Mouse (Mus musculus) right cerebral cortex, adult 18-20 months (tissue): Measurements from ENCODE around the gene Tmem30b.
A peak's percentile ranks its signal among the peaks of the same experiment; 100 is the strongest.
"Not testable (repeated sequence)": the region's sequence is repeated elsewhere in the genome, so short reads cannot be mapped to it uniquely, and the experiment has no call there.

ENCODE experiments used
- DNase-seq: peaks from one replicate; pipeline ENCODE4 v3.0.0; 2022; ENCODE audit warnings: mixed read lengths

Tmem30b gene

GRCm38 (mm10) chr12:73554155-73554554 is 8.0 kb upstream of the Tmem30b start:
- peak; percentile 52 for DNase-seq

DNA sequence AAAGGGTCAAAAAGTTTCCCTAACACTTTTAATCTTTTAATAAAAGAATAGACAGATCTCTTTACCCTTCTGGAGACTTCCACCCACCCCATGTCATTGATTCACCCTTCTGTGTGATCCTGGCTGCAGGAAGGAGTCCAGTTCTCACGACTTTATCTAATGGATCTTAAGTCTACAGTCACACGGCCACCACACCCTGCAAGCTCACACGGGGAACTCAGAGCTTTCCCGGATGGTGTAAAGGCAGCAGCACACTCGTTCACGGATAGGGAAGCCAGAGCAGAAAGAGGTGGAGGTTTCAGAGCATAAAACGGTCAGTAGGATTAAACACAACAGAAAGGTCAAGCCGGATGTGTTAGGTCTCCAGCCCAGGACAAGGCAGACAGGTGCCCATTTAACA is 2.1 kb upstream of the Tmem30b start:
- no peak for DNase-seq

- no peak for DNase-seq
Measured at GRCm38 (mm10) chr12:73547646-73548045, 1.5 kb upstream of the Tmem30b start.

GRCm38 (mm10) chr12:73545672-73546085 is 513 bp downstream of the Tmem30b start:
- no peak for DNase-seq

- no peak for DNase-seq
Measured at GRCm38 (mm10) chr12:73544736-73545671, 1.2 kb downstream of the Tmem30b start.

- DNase-seq = no peak
Measured at GRCm38 (mm10) chr12:73543191-73543590, 3.0 kb downstream of the Tmem30b start.

- DNase-seq = no peak
Measured at GRCm38 (mm10) chr12:73540402-73540801, 5.8 kb downstream of the Tmem30b start.

- DNase-seq = no peak
Measured at GRCm38 (mm10) chr12:73539151-73539550, 7.0 kb downstream of the Tmem30b start.

- DNase-seq = not testable (repeated sequence)
Measured at GRCm38 (mm10) chr12:73538139-73538508, 8.1 kb downstream of the Tmem30b start.

DNA sequence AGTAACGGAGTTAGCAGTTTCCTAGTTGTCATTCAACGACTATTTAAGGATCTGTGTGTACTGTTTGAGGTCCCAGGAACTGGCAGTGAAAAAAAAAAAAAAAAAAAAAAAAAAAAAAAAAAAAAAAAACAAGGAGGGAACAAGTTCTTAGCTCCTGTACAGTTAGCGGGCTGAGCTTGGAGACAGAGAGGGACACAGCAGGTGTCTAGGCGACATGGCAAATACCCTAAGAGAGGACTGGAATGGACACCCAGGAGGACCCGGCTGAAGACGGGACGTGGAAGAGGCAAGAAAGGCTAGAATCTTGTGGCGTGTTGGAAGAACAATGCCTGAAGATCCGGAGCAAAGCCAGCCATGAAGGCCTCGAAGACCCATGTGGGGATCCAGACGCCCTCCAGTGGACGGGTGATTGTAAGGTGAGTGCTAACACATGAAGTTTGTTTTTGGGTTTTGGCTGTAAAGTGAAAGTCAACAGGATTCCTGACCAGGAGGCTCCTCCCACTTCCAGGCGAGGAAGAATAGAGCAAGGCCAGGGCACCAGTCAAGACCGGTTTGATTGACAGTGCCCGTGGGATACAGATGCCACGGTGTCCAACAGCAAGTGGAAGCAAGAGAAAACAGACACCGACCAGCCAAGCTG is 8.6 kb downstream of the Tmem30b start:
- no peak for DNase-seq

DNA sequence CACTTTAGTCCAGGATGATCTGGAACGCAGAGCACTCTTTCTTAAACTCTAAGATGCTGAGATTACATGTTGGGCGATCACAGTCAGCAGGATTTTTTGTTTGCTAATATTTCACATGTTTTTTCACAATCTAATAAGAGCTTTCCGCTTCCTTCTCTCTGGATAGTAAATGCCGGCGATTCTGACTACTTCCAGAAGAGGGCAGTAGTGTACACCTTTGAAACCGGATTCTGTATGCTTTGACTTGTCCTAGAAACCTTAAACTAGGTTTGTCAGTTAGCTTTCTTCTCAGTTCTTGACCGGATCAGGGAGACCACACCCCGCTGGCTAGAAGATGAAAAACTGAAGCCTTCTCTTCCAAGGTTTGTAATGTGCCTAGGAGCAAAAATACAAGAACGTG is 11.6 kb downstream of the Tmem30b start:
- DNase-seq = peak; percentile 60

DNA sequence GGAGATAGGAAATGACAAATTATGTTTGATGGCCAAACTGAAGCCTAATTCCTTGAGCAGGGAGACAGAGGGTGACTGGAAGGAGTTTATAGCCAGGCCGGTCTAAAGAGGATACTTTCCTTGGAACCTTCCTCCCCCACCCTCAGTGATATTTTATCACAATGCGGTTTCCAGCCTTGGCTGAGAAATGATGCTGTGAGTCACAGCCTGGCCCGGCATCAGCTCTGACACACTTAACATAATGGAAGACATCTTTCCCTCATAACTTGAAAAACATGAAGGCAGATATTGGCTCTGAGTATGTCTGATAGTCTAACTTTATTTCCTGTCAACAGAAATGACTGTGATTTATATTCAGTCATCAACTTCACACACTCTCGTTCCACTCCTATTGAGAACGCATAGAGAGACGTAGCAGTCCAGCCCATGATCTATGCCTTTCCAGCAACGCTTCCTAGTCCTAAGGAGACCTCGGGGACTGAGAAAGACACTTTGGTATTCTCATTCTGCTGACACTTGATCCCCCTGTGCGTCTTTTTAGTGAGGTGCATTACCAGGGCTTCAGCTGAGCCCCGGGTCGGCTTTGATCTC is 14.2 kb downstream of the Tmem30b start:
- peak; percentile 35 for DNase-seq

GRCm38 (mm10) chr12:73529590-73529989 is 16.6 kb downstream of the Tmem30b start:
- no peak for DNase-seq

DNA sequence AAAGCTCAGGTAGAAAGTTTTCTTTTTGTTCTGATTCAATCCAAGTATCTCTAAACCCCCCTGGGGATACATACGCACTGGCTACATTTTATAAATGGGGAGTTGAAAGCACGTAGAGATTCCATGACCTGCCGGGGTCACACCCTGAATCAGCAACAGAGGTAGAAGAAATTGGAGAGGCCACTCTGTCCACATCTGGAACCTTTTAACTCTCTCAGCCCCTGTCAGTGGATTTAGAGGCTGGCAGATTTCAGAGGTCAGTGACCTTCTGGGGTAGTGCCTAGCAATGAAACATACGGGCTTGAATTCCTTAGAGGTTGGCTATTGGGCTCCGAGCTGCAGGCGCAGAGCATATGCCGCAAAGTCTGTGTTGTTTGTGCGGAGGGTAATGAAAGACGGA is 17.1 kb downstream of the Tmem30b start:
- DNase-seq = no peak

DNA sequence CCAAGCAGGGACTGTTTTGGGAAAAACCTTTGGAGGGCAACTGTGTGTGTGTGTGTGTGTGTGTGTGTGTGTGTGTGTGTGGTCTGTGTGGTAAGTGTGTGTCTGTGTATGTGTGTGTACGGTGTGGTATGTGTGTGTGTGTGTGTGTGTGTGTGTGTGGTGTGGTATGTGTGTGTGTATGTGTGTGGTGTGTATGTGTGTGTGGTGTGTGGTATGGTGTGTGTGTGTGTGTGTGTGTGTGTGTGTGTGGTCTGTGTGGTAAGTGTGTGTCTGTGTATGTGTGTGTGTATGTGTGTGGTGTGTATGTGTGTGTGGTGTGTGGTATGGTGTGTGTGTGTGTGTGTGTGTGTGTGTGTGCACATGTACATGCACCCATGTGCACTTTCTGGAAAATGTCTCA is 18.1 kb downstream of the Tmem30b start:
- DNase-seq = not testable (repeated sequence)

DNA sequence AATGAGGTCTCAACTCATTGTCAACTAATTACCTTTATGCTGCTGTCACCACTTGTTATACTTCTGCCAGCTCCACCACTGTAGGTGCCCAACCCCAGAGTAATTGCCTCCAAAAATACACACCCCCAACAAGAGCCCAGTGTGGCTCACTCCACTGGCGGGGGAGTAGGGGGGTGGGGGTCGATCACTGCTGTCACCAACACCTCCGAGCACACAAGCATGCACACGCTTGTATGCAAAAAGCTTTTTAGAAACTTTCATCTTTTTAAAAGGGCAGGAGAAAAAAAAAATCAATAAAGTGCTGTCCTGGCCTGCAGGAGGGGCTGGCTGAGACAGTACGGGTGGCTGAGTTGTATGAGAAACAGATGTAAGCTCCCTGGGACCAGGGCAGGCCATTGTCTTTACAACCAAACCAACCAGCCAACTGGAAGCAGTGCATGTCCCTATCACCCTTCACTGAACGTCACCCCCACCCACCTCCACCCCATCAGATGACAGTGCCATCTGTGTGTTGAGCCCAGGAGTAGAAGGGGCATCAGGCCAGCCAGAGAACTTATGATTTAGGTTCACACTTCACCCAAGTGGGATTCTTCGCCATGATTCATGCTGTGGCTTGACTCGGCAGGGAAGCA is 20.8 kb downstream of the Tmem30b start:
- DNase-seq = no peak

DNA sequence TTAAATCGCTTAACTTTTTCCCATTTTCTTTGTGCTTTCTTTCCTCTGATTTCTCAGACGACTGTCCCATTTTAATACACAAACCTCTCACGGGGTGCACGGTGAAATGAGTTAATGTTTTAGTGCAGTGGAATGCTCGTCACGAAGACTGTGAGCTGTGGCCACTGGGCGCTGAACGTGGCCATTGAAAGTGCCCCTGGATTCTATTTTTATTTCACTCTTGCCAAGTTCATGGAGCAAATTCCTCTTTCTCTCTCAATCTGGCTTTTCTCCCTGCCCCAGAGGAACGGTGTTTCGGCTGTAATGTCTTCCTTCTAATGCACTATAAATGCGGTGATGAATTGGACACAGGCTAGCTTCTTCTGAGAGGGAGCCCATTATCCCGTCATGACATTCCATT is 23.1 kb downstream of the Tmem30b start:
- DNase-seq = no peak

- no peak for DNase-seq
Measured at GRCm38 (mm10) chr12:73521944-73522343, 24.2 kb downstream of the Tmem30b start.

DNA sequence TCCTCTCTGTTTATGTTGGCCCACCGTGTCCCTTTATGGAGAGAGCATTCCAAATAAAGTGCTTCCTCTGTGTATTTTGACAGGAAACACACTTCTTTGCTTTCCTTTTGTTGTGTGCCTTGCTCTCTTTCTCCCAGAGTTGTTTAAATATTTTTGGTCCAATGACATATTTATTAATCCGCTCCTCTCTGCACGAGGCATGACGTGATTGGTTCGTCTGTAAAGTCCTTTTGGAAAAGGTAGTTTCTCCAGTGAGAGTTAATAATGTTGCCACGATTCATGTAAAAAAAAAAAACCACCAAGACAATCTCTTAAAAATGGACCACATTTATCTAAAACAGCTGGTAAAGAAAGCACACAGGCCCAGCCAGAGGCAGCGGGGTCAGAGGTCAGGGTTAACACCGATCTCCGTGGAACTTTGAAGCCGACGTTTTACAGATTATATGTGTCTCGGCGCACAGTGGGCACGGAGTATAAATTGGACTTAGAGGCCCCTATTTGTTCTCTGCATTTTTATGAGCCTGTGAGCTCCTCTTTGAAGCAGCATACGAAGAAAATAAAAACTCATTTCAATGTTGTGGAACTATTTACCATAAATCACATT is 24.9 kb downstream of the Tmem30b start:
- DNase-seq = no peak

GRCm38 (mm10) chr12:73517768-73518167 is 28.4 kb downstream of the Tmem30b start:
- DNase-seq = no peak

DNA sequence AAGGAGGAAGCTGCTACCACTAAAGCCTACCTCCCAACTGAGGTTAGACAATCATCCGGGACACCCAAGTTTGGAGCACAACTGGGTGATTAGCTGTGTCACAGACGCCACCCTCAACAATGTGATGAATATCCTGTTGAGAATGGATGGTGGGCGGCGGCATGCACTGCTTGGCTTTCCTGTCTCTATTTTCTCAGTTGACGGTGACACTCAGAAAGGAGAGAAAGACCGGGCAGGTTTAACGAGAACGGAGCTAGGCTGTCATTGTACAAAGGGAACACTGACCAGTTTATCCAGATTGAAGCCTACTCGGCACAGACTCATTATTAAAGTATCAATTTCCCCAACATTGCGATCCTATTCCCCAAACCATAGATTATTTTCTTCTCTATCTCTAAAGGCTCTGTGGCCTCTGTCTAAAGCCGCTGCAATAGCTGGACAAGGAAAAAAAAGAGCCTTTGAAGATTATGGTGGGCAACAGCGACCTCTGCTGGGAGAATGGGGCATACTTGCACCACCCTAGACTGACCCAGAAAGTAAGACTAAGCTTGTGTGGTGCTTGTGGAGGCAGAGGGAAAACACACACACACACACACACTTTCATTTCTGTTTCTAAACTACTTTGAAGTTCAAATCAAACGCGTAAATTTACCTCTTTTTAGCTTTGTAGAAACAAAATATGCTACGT is 29.0 kb downstream of the Tmem30b start:
- DNase-seq = peak; percentile 75

GRCm38 (mm10) chr12:73516516-73516915 is 29.7 kb downstream of the Tmem30b start:
- no peak for DNase-seq
